Mouse (Mus musculus) adrenal gland, adult 18-20 months (tissue): ENCODE results near the gene Rwdd2a. TPM values are rescaled to one million over a fixed set of nuclear protein-coding genes. Genes with fewer than 3 reads are reported as not detected.

ENCODE experiments used
- DNase-seq, 2 experiments: peaks; one replicate each; pipeline ENCODE4 v3.0.0; 2021 to 2022; ENCODE audit warnings: low spot score in 2 of 2
- long read RNA-seq, 2 experiments: library from polyadenylated mRNA; stranded (forward); transcript quantifications; one replicate each; pipeline ENCODE4 v2.0.0; 2021
- total RNA-seq, 2 experiments: library from RNA; stranded (reverse); gene quantifications; 1 replicate in 1 of 2; 2 replicates in 1 of 2; pipeline ENCODE4 v1.2.3; 2021

Rwdd2a gene
- 1 to 10 TPM; 3.0 to 5.3 TPM for total RNA-seq
- long read RNA-seq, experiment 1: 0 reads
- long read RNA-seq, experiment 2, transcript Rwdd2a-203 (3 exons, 1,054 nt): major isoform, 7 of 8 reads
- long read RNA-seq, experiment 2, partial matches to known transcripts: 0 of 8 reads
- long read RNA-seq, experiment 2, other reads (novel, unspliced or antisense): 0 of 8 reads

GRCm38 (mm10) chr9:86571540-86572135 lies at the start of gene Rwdd2a, which contains the start of gene Pgm3:
Rwdd2a (plus strand) TSS chr9:86571991.
Pgm3 (minus strand) TSS chr9:86571842.
- peak; percentile 96 to 97 for DNase-seq

- no peak for DNase-seq
Observed at GRCm38 (mm10) chr9:86522335-86522734, 49.5 kb upstream of the Rwdd2a start.

GRCm38 (mm10) chr9:86525600-86525999 lies 46.2 kb upstream of the Rwdd2a start:
- no peak for DNase-seq

- DNase-seq: no peak
Observed at GRCm38 (mm10) chr9:86534071-86534470, 37.7 kb upstream of the Rwdd2a start.

- no peak for DNase-seq
Observed at GRCm38 (mm10) chr9:86543451-86543850, 28.3 kb upstream of the Rwdd2a start.

GRCm38 (mm10) chr9:86544559-86544958 lies 27.2 kb upstream of the Rwdd2a start:
- DNase-seq: no peak

- DNase-seq: no peak
Observed at GRCm38 (mm10) chr9:86549637-86550162, 22.1 kb upstream of the Rwdd2a start.

- no peak for DNase-seq
Observed at GRCm38 (mm10) chr9:86550717-86551116, 21.1 kb upstream of the Rwdd2a start.

- no peak for DNase-seq
Observed at GRCm38 (mm10) chr9:86553886-86554285, 17.9 kb upstream of the Rwdd2a start.

- DNase-seq: no peak
Observed at GRCm38 (mm10) chr9:86554641-86555040, 17.1 kb upstream of the Rwdd2a start.

- DNase-seq: peak in 1 of 2 experiments; percentile 53
Observed at GRCm38 (mm10) chr9:86560543-86560942, 11.2 kb upstream of the Rwdd2a start.

GRCm38 (mm10) chr9:86569314-86569910 lies 2.4 kb upstream of the Rwdd2a start:
- no peak for DNase-seq

GRCm38 (mm10) chr9:86570261-86570890 lies 1.4 kb upstream of the Rwdd2a start:
- DNase-seq: no peak

GRCm38 (mm10) chr9:86570946-86571345 lies 845 bp upstream of the Rwdd2a start:
- DNase-seq: no peak

GRCm38 (mm10) chr9:86572196-86572595 lies 405 bp downstream of the Rwdd2a start:
- DNase-seq: peak in 1 of 2 experiments; percentile 46

GRCm38 (mm10) chr9:86572636-86573291 lies 973 bp downstream of the Rwdd2a start:
- peak; percentile 73 to 75 for DNase-seq

- no peak for DNase-seq
Observed at GRCm38 (mm10) chr9:86573616-86574303, 2.0 kb downstream of the Rwdd2a start.

GRCm38 (mm10) chr9:86575178-86575577 lies 3.4 kb downstream of the Rwdd2a start:
- no peak for DNase-seq

GRCm38 (mm10) chr9:86579657-86580056 lies 7.9 kb downstream of the Rwdd2a start:
- no peak for DNase-seq

- DNase-seq: peak; percentile 53 to 61
Observed at GRCm38 (mm10) chr9:86583740-86584139, 11.9 kb downstream of the Rwdd2a start.
